Mouse (Mus musculus): ENCODE data around the gene Thap11. TPM values are rescaled to one million over a fixed set of nuclear protein-coding genes. Genes with fewer than 3 reads are reported as not detected.
"Not testable (repeated sequence)": the region's sequence is repeated elsewhere in the genome, so short reads cannot be mapped to it uniquely, and the experiment has no call there.

Gene Thap11
- 10 to 100 TPM; 28.3 to 32.0 TPM for total RNA-seq (2021)
- long read RNA-seq, experiment 1, transcript Thap11-201 (1 exons, 1,819 nt), result major isoform, 74 of 74 reads
- long read RNA-seq, experiment 1, partial matches to known transcripts, result 0 of 74 reads
- long read RNA-seq, experiment 1, other reads (novel, unspliced or antisense), result 0 of 74 reads
- long read RNA-seq, experiment 2, transcript Thap11-201 (1 exons, 1,819 nt), result major isoform, 35 of 35 reads
- long read RNA-seq, experiment 2, partial matches to known transcripts, result 0 of 35 reads
- long read RNA-seq, experiment 2, other reads (novel, unspliced or antisense), result 0 of 35 reads

GRCm38 (mm10) chr8:105854715-105855216 lies at the start of gene Thap11:
Thap11 (plus strand) TSS chr8:105855132.
- DNase-seq, result peak; percentile 94

GRCm38 (mm10) chr8:105805346-105805745 lies 49.6 kb upstream of the Thap11 start:
- DNase-seq, result no peak

GRCm38 (mm10) chr8:105805964-105806363 lies 49.0 kb upstream of the Thap11 start:
- DNase-seq, result no peak

- DNase-seq, result no peak
Observed at GRCm38 (mm10) chr8:105807766-105808165, 47.2 kb upstream of the Thap11 start.

GRCm38 (mm10) chr8:105808480-105808879 lies 46.5 kb upstream of the Thap11 start:
- DNase-seq, result peak; percentile 57

- DNase-seq, result no peak
Observed at GRCm38 (mm10) chr8:105810245-105810786, 44.6 kb upstream of the Thap11 start.

GRCm38 (mm10) chr8:105811061-105811460 lies 43.9 kb upstream of the Thap11 start:
- no peak for DNase-seq

- no peak for DNase-seq
Observed at GRCm38 (mm10) chr8:105811543-105811942, 43.4 kb upstream of the Thap11 start.

- no peak for DNase-seq
Observed at GRCm38 (mm10) chr8:105812511-105812910, 42.4 kb upstream of the Thap11 start.

GRCm38 (mm10) chr8:105813241-105813640 lies 41.7 kb upstream of the Thap11 start:
- no peak for DNase-seq

GRCm38 (mm10) chr8:105819659-105820058 lies 35.3 kb upstream of the Thap11 start:
- no peak for DNase-seq

GRCm38 (mm10) chr8:105820925-105821324 lies 34.0 kb upstream of the Thap11 start:
- no peak for DNase-seq

GRCm38 (mm10) chr8:105825506-105825905 lies 29.4 kb upstream of the Thap11 start:
- DNase-seq, result peak; percentile 31

GRCm38 (mm10) chr8:105826379-105826778 lies 28.6 kb upstream of the Thap11 start:
- DNase-seq, result peak; percentile 35

- peak; percentile 96 for DNase-seq
Observed at GRCm38 (mm10) chr8:105826861-105827848, 27.8 kb upstream of the Thap11 start, which contains the start of the genes Ranbp10 and Tsnaxip1. Ranbp10 (minus strand) TSS chr8:105827350. Tsnaxip1 (plus strand) TSS chr8:105827731.

GRCm38 (mm10) chr8:105833740-105834139 lies 21.2 kb upstream of the Thap11 start:
- DNase-seq, result not testable (repeated sequence)

GRCm38 (mm10) chr8:105835318-105835717 lies 19.6 kb upstream of the Thap11 start:
- DNase-seq, result peak; percentile 87

- DNase-seq, result no peak
Observed at GRCm38 (mm10) chr8:105836991-105837390, 17.9 kb upstream of the Thap11 start.

- DNase-seq, result no peak
Observed at GRCm38 (mm10) chr8:105839209-105839608, 15.7 kb upstream of the Thap11 start.

- no peak for DNase-seq
Observed at GRCm38 (mm10) chr8:105846678-105847077, 8.3 kb upstream of the Thap11 start.

- DNase-seq, result no peak
Observed at GRCm38 (mm10) chr8:105850014-105850413, 4.9 kb upstream of the Thap11 start.

GRCm38 (mm10) chr8:105850611-105851010 lies 4.3 kb upstream of the Thap11 start:
- no peak for DNase-seq

Data from adrenal gland, postnatal 10 days (tissue).